Mouse (Mus musculus): ENCODE results near the gene Cmtr2. TPM values are rescaled to one million over a fixed set of nuclear protein-coding genes. Genes with fewer than 3 reads are reported as not detected.

The Cmtr2 gene
- total and polyA plus RNA-seq, 3 experiments, result 1.5 to 14.4 (median 12.2) TPM

DNA sequence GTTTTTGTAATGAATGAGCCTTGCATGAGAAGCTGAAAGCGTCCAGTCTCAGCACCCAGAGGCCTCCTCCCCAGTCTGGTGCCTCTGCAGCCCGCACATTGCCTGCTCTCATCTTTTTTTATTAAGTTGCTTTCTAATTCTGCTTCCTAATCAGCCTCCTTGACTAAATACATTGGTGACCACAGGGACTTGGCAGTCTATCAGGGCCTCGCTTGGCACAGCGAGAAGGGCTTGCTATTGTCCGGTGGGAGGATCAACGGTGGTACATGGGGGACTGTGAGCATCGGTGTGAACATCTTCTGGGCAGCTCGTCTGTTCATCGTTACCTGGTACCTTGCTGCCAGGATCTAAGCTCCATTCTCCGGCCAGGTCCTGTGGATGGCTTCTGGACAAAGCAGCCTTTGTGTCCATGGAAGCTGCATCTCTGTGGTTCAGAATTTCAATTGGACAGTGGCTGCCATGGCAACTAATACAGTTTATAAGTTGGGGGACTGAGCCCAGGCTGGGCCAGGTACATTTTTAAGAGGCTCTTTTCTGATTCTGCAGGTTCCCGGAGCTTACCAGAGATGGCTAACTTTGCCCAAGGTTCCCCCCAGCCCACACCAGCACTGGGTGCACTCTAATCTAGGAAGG lies 32.6 kb upstream of the Cmtr2 start:
- Histone ChIP-seq H3K4me3 (ENCODE audit: low read depth, low read length) (no peak overlapping the region), H3K4me1 (ENCODE audit: insufficient read depth, low read depth, low read length) (no peaks in the 10 kb centered on the region), H3K36me3 (replicated peaks) (no peaks in the 10 kb centered on the region), H3K9me3 (replicated peaks) (peaks cover 70% of the 10 kb centered on the region), H3K27me3 (ENCODE audit: insufficient read depth, low read length) (no peaks in the 10 kb centered on the region)
- no peak for TF ChIP-seq GATA1 (IDR thresholded peaks at IDR 0.05; ENCODE audit: borderline replicate concordance, low read length)
- TF ChIP-seq GATA2 (IDR thresholded peaks at IDR 0.05; ENCODE audit: borderline replicate concordance, low read depth, low read length), result no peak
- TF ChIP-seq CTCF (IDR thresholded peaks at IDR 0.05; ENCODE audit: low read depth, low read length), result no peak
- no peak for TF ChIP-seq TAL1 (conservative IDR thresholded peaks at IDR 0.05; ENCODE audit: low read depth, low read length)
- no peak for TF ChIP-seq POLR2AphosphoS5 (IDR thresholded peaks at IDR 0.05; ENCODE audit: insufficient replicate concordance, low read depth, low read length)
- no peak for ATAC-seq (ENCODE audit: extremely low read depth, insufficient number of reproducible peaks, low FRiP score, poor library complexity, severe bottlenecking)
- no peak for DNase-seq (ENCODE audit: low spot score)

GRCm38 (mm10) chr8:110183748-110184147 lies 31.7 kb upstream of the Cmtr2 start:
- TF ChIP-seq TAL1 (conservative IDR thresholded peaks at IDR 0.05; ENCODE audit: low read depth, low read length) (no peak), POLR2AphosphoS5 (IDR thresholded peaks at IDR 0.05; ENCODE audit: insufficient replicate concordance, low read depth, low read length) (no peak), CTCF (IDR thresholded peaks at IDR 0.05; ENCODE audit: low read depth, low read length) (no peak)
- Histone ChIP-seq H3K4me3 (ENCODE audit: low read depth, low read length) (no peak overlapping the region; the same call in 1 of the 2 replicates), H3K27me3 (ENCODE audit: insufficient read depth, low read length) (no peaks in the 10 kb centered on the region), H3K36me3 (replicated peaks) (no peaks in the 10 kb centered on the region), H3K9me3 (replicated peaks) (peaks cover 68% of the 10 kb centered on the region), H3K4me1 (ENCODE audit: insufficient read depth, low read depth, low read length) (no peaks in the 10 kb centered on the region)
- no peak for ATAC-seq (ENCODE audit: extremely low read depth, insufficient number of reproducible peaks, low FRiP score, poor library complexity, severe bottlenecking)
- no peak for DNase-seq (ENCODE audit: low spot score)

- H3K4me3 ChIP-seq (ENCODE audit: low read depth, low read length), result no peak overlapping the region
- no peaks in the 10 kb centered on the region for H3K4me1 ChIP-seq (ENCODE audit: insufficient read depth, low read depth, low read length)
- ATAC-seq (ENCODE audit: extremely low read depth, insufficient number of reproducible peaks, low FRiP score, poor library complexity, severe bottlenecking) (no peak), DNase-seq (ENCODE audit: low spot score) (no peak)
- no peak for TF ChIP-seq CTCF (IDR thresholded peaks at IDR 0.05; ENCODE audit: low read depth, low read length)
- TF ChIP-seq POLR2AphosphoS5 (IDR thresholded peaks at IDR 0.05; ENCODE audit: insufficient replicate concordance, low read depth, low read length), result no peak
- TF ChIP-seq TAL1 (conservative IDR thresholded peaks at IDR 0.05; ENCODE audit: low read depth, low read length), result no peak
- no peak for TF ChIP-seq GATA1 (IDR thresholded peaks at IDR 0.05; ENCODE audit: borderline replicate concordance, low read length)
- no peak for TF ChIP-seq GATA2 (IDR thresholded peaks at IDR 0.05; ENCODE audit: borderline replicate concordance, low read depth, low read length)
- peaks cover 59% of the 10 kb centered on the region for H3K9me3 ChIP-seq (replicated peaks)
- no peaks in the 10 kb centered on the region for H3K36me3 ChIP-seq (replicated peaks)
- H3K27me3 ChIP-seq (ENCODE audit: insufficient read depth, low read length), result no peaks in the 10 kb centered on the region
These were observed 29.9 kb upstream of the Cmtr2 start for GRCm38 (mm10) chr8:110185538-110185937.

GRCm38 (mm10) chr8:110188961-110189750 lies 26.3 kb upstream of the Cmtr2 start:
- ATAC-seq (ENCODE audit: extremely low read depth, insufficient number of reproducible peaks, low FRiP score, poor library complexity, severe bottlenecking), result no peak
- no peaks in the 10 kb centered on the region for H3K36me3 ChIP-seq (replicated peaks)
- TF ChIP-seq GATA2 (IDR thresholded peaks at IDR 0.05; ENCODE audit: borderline replicate concordance, low read depth, low read length) (no peak), POLR2AphosphoS5 (IDR thresholded peaks at IDR 0.05; ENCODE audit: insufficient replicate concordance, low read depth, low read length) (no peak), GATA1 (IDR thresholded peaks at IDR 0.05; ENCODE audit: borderline replicate concordance, low read length) (no peak)
- H3K9me3 ChIP-seq (replicated peaks), result peaks cover 33% of the 10 kb centered on the region
- DNase-seq (ENCODE audit: low spot score), result no peak
- no peaks in the 10 kb centered on the region for H3K4me1 ChIP-seq (ENCODE audit: insufficient read depth, low read depth, low read length)
- no peaks in the 10 kb centered on the region for H3K27me3 ChIP-seq (ENCODE audit: insufficient read depth, low read length)
- no peak overlapping the region for H3K4me3 ChIP-seq (ENCODE audit: low read depth, low read length)

DNA sequence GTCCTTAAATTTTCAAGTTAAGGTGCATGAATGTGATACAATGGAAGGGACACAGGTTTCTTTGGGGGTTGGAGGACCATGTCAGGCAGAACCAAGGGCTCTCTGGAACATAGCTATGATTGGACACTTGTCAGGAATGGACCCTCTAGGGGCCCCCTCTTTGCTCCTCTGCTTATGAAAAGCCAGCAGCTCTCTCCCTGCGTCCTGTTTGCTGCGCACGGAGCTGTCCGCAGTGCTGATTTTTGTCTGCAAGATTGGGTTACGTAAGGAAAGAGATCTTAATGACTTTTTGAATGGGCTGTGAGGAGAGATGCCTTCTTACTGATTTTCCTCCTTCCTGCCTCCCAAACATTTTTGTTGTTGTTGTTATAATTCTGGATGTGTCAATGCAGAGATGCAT lies 18.8 kb upstream of the Cmtr2 start:
- DNase-seq (ENCODE audit: low spot score) (no peak), ATAC-seq (ENCODE audit: extremely low read depth, insufficient number of reproducible peaks, low FRiP score, poor library complexity, severe bottlenecking) (no peak)
- Histone ChIP-seq H3K4me3 (ENCODE audit: low read depth, low read length) (no peak overlapping the region), H3K4me1 (ENCODE audit: insufficient read depth, low read depth, low read length) (no peaks in the 10 kb centered on the region), H3K9me3 (replicated peaks) (peaks cover 14% of the 10 kb centered on the region), H3K27me3 (ENCODE audit: insufficient read depth, low read length) (no peaks in the 10 kb centered on the region), H3K36me3 (replicated peaks) (no peaks in the 10 kb centered on the region)
- TF ChIP-seq POLR2AphosphoS5 (IDR thresholded peaks at IDR 0.05; ENCODE audit: insufficient replicate concordance, low read depth, low read length), result no peak
- no peak for TF ChIP-seq CTCF (IDR thresholded peaks at IDR 0.05; ENCODE audit: low read depth, low read length)
- no peak for TF ChIP-seq GATA2 (IDR thresholded peaks at IDR 0.05; ENCODE audit: borderline replicate concordance, low read depth, low read length)
- no peak for TF ChIP-seq TAL1 (conservative IDR thresholded peaks at IDR 0.05; ENCODE audit: low read depth, low read length)
- TF ChIP-seq GATA1 (IDR thresholded peaks at IDR 0.05; ENCODE audit: borderline replicate concordance, low read length), result no peak

- no peak for DNase-seq (ENCODE audit: low spot score)
- ATAC-seq (ENCODE audit: extremely low read depth, insufficient number of reproducible peaks, low FRiP score, poor library complexity, severe bottlenecking), result no peak
- H3K4me1 ChIP-seq (ENCODE audit: insufficient read depth, low read depth, low read length), result no peaks in the 10 kb centered on the region
- H3K27me3 ChIP-seq (ENCODE audit: insufficient read depth, low read length), result no peaks in the 10 kb centered on the region
- H3K36me3 ChIP-seq (replicated peaks), result no peaks in the 10 kb centered on the region
- no peak overlapping the region for H3K4me3 ChIP-seq (ENCODE audit: low read depth, low read length)
- TF ChIP-seq TAL1 (conservative IDR thresholded peaks at IDR 0.05; ENCODE audit: low read depth, low read length), result no peak
- TF ChIP-seq CTCF (IDR thresholded peaks at IDR 0.05; ENCODE audit: low read depth, low read length), result no peak
- no peak for TF ChIP-seq GATA1 (IDR thresholded peaks at IDR 0.05; ENCODE audit: borderline replicate concordance, low read length)
- TF ChIP-seq POLR2AphosphoS5 (IDR thresholded peaks at IDR 0.05; ENCODE audit: insufficient replicate concordance, low read depth, low read length), result no peak
- TF ChIP-seq GATA2 (IDR thresholded peaks at IDR 0.05; ENCODE audit: borderline replicate concordance, low read depth, low read length), result no peak
- H3K9me3 ChIP-seq (replicated peaks), result peaks cover 16% of the 10 kb centered on the region; the same call in 1 of the 2 replicates
These were observed 13.7 kb upstream of the Cmtr2 start for GRCm38 (mm10) chr8:110201806-110202205.

All from G1E (cell line).